Mouse (Mus musculus): ENCODE measurements around the gene Hopx.

DNA sequence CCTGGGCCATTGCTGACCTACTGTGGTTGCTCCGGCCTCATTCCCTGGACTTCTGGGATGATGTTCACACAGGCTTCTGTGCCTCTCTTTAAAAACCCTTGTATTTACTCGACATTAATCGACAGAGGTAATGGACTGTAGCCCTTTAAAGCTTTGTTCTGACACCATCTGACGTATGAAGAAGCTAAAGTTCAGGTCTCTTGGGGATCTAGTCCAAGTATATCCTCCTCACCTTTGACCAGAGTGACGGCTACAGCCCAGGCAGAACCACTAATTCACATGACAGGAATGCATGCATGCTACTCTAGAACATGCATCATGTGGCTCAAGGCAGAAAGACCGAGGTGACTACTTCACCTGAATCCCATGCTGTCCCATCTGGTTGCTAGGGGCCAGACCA, 14.2 kb downstream of the Hopx start:
- no peak for TF ChIP-seq CTCF (IDR thresholded peaks at IDR 0.05; ENCODE audit: extremely low read depth, insufficient read depth, low read length)
- no peak for TF ChIP-seq POLR2A (IDR thresholded peaks at IDR 0.05; ENCODE audit: extremely low read depth, insufficient read depth, low read length)

Measured in cortical plate, adult 2 months (tissue).